Mouse (Mus musculus) myocyte (in vitro differentiated cells): Measurements from ENCODE around the gene Dchs2.

Experiments
- CEBPB ChIP-seq: IDR thresholded peaks from 2 replicates; pipeline ENCODE4 v1.6.1; 2011; ENCODE audit warnings: mild to moderate bottlenecking, moderate library complexity; ENCODE audit not compliant: poor library complexity, insufficient read depth, severe bottlenecking
- E2F4 ChIP-seq: IDR thresholded peaks from one replicate; pipeline ENCODE4 v1.6.1; 2011; ENCODE audit warnings: mild to moderate bottlenecking, control low read depth, moderate library complexity; ENCODE audit not compliant: insufficient read depth
- MAX ChIP-seq: IDR thresholded peaks from one replicate; pipeline ENCODE4 v1.6.1; 2011; ENCODE audit warnings: low read depth, mild to moderate bottlenecking, control low read depth
- MYOG ChIP-seq, 3 experiments: IDR thresholded peaks; one replicate each; pipeline ENCODE4 v1.6.1; 2011; ENCODE audit warnings: control low read depth in 2 of 3, low read depth in 2 of 3, mild to moderate bottlenecking in 2 of 3; ENCODE audit not compliant: insufficient read length in 2 of 3, control insufficient read depth in 1 of 3, insufficient read depth in 1 of 3
- POLR2A ChIP-seq: IDR thresholded peaks from one replicate; pipeline ENCODE4 v1.6.1; 2011; ENCODE audit warnings: low read depth, mild to moderate bottlenecking, control low read depth, moderate library complexity; ENCODE audit not compliant: insufficient read length
- POLR2AphosphoS2 ChIP-seq: IDR thresholded peaks from one replicate; pipeline ENCODE4 v1.6.1; 2011; ENCODE audit warnings: low read depth, control low read depth; ENCODE audit not compliant: insufficient read length
- REST ChIP-seq: IDR thresholded peaks from one replicate; pipeline ENCODE4 v1.6.1; 2011; ENCODE audit warnings: mild to moderate bottlenecking, control low read depth, moderate library complexity; ENCODE audit not compliant: insufficient read depth, insufficient read length
- SRF ChIP-seq: IDR thresholded peaks from one replicate; pipeline ENCODE4 v1.6.1; 2011; ENCODE audit warnings: low read depth; ENCODE audit not compliant: control insufficient read depth, insufficient read length
- TCF3 ChIP-seq: IDR thresholded peaks from one replicate; pipeline ENCODE4 v1.6.1; 2011; ENCODE audit warnings: low read depth, control low read depth; ENCODE audit not compliant: insufficient read length
- USF1 ChIP-seq: IDR thresholded peaks from one replicate; pipeline ENCODE4 v1.6.1; 2011; ENCODE audit warnings: low read depth, mild to moderate bottlenecking, control low read depth, moderate library complexity

DNA sequence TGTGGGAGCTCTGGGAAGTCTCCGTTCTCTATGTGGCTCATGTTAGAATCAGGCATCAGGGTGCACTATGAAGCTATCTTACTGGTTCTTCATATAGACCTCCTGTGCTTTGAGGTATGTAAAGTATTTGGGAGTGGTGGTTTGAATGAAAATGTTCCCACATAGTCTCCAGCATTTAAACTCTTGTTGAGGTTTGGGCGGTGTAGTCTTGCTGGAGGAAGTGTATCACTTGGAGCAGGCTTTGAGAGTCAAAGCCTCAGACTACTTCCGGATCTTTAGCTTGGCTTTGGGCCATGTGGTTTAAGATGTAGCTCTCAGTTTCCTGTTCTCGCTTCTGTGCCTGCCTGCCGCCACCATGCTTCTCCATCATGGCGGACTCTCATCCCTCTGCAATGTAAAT, 25.5 kb upstream of the Dchs2 start:
- TF ChIP-seq POLR2AphosphoS2, result no peak
- TF ChIP-seq POLR2A, result no peak
- TF ChIP-seq SRF, result no peak
- TF ChIP-seq E2F4, result no peak
- TF ChIP-seq USF1, result no peak
- TF ChIP-seq REST, result no peak
- no peak for TF ChIP-seq MAX
- no peak for TF ChIP-seq TCF3
- TF ChIP-seq MYOG (IDR thresholded peaks at IDR 0.05; ENCODE audit: control insufficient read depth in 1 of 3, insufficient read depth in 1 of 3, insufficient read length in 2 of 3, low read depth in 2 of 3), result no peak
- TF ChIP-seq CEBPB, result no peak
